Comparison of ENCODE assay signal across 15 mouse cellular contexts in the genomic region with DNA sequence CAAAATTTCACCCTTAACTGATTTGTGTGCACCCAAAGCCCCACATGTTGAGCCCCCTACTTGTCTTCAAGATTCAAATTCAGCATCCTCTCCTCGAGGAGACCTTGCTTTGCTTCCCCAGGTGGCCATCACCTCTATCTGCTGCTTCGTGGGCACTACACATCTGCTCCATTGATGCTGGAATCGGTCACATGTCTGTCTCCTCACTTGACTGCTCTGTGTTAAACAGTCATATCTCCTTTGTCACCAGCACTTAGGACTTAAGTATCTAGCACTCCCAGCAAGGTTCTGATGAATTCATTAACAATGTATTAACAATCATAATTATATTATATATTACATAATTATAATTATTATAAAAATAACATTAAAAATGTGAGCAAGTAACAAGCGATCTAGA.
DNase-seq lines count a peak whose midpoint lies in the region; ATAC-seq and TF ChIP-seq lines count a peak whose summit lies in the region.
"Had no signal": no experiment of that assay in that cellular context is flagged by ENCODE, and none has a peak within 500 bp of the region (broad histone marks: within the 10 kb centered on the region; RNA-seq: fewer than 3 reads in every experiment).

No protein-coding gene starts in this region.

- no peak overlapping the region for H3K27ac ChIP-seq in forebrain, embryonic 14.5 days (ENCODE audit: low read depth, low read length)
- no peak overlapping the region for H3K27ac ChIP-seq in forebrain, embryonic 12.5 days
- peak overlapping the region; percentile 3; the same call in 1 of the 2 replicates for H3K27ac ChIP-seq in forebrain, embryonic 16.5 days (ENCODE audit: low read length)
- H3K27ac ChIP-seq in forebrain, embryonic 11.5 days (ENCODE audit: low read depth, low read length): no peak overlapping the region
- H3K27ac ChIP-seq: embryonic facial prominence, embryonic 10.5 days; embryonic facial prominence, embryonic 12.5 days had no signal

- H3K4me3 ChIP-seq in forebrain, embryonic 14.5 days (ENCODE audit: low read depth, low read length): no peak overlapping the region
- H3K4me3 ChIP-seq in forebrain, embryonic 12.5 days (replicated peaks): no peak overlapping the region
- no peak overlapping the region for H3K4me3 ChIP-seq in forebrain, embryonic 16.5 days (replicated peaks; ENCODE audit: low read length)
- no peak overlapping the region for H3K4me3 ChIP-seq in forebrain, embryonic 11.5 days (ENCODE audit: low read depth, low read length)
- H3K4me3 ChIP-seq: embryonic facial prominence, embryonic 10.5 days; embryonic facial prominence, embryonic 12.5 days had no signal

- 67% methylated on average over 4 of the region's 4 CpGs for WGBS in forebrain, embryonic 14.5 days
- 69% methylated on average over 4 of the region's 4 CpGs for WGBS in forebrain, embryonic 12.5 days
- WGBS in forebrain, embryonic 16.5 days: 60% methylated on average over 4 of the region's 4 CpGs
- 85% methylated on average over 4 of the region's 4 CpGs for WGBS in forebrain, embryonic 11.5 days

- H3K9me3 ChIP-seq in forebrain, embryonic 14.5 days (replicated peaks; ENCODE audit: control insufficient read depth, low read length): no peaks in the 10 kb centered on the region
- H3K9me3 ChIP-seq in forebrain, embryonic 12.5 days: no peaks in the 10 kb centered on the region
- no peaks in the 10 kb centered on the region for H3K9me3 ChIP-seq in forebrain, embryonic 16.5 days (ENCODE audit: control insufficient read depth, low read length)
- no peaks in the 10 kb centered on the region for H3K9me3 ChIP-seq in forebrain, embryonic 11.5 days (ENCODE audit: control insufficient read depth, low read length)
- H3K9me3 ChIP-seq: embryonic facial prominence, embryonic 10.5 days; embryonic facial prominence, embryonic 12.5 days had no signal

- no peak for TF ChIP-seq CTCF in brain, embryonic 14.5 days (IDR thresholded peaks at IDR 0.05; ENCODE audit: borderline replicate concordance, extremely low read depth, insufficient read depth, insufficient read length)

- DNase-seq in forebrain, embryonic 14.5 days (ENCODE audit: low spot score): no peak
- no peak for DNase-seq in forebrain, embryonic 11.5 days (ENCODE audit: low spot score)
- peak; percentile 13 for DNase-seq in brain, embryonic 14.5 days (ENCODE audit: low read depth)
- DNase-seq in right cerebral cortex, postnatal 10 days (ENCODE audit: low spot score in 2 of 2): no peak
- DNase-seq: adrenal gland, adult 2 months; adrenal gland, postnatal 10 days; adrenal gland, postnatal 25 days; cerebellum, adult 11-12 months; cerebellum, adult 2 months; cerebellum, adult 9-10 months; cerebellum, postnatal 25 days had no signal

- H3K36me3 ChIP-seq in forebrain, embryonic 14.5 days (ENCODE audit: control insufficient read depth, insufficient read depth, low read length): no peaks in the 10 kb centered on the region
- H3K36me3 ChIP-seq in forebrain, embryonic 12.5 days (replicated peaks): no peaks in the 10 kb centered on the region
- no peaks in the 10 kb centered on the region for H3K36me3 ChIP-seq in forebrain, embryonic 16.5 days (ENCODE audit: control insufficient read depth, insufficient read depth)
- no peaks in the 10 kb centered on the region for H3K36me3 ChIP-seq in forebrain, embryonic 11.5 days (ENCODE audit: control insufficient read depth, insufficient read depth, low read length)
- H3K36me3 ChIP-seq: embryonic facial prominence, embryonic 10.5 days; embryonic facial prominence, embryonic 12.5 days had no signal

- no peak overlapping the region for H3K9ac ChIP-seq in forebrain, embryonic 14.5 days (ENCODE audit: low read length)
- H3K9ac ChIP-seq in forebrain, embryonic 12.5 days: no peak overlapping the region
- no peak overlapping the region for H3K9ac ChIP-seq in forebrain, embryonic 16.5 days (replicated peaks; ENCODE audit: low read depth, low read length)
- no peak overlapping the region for H3K9ac ChIP-seq in forebrain, embryonic 11.5 days (ENCODE audit: low read length)
- H3K9ac ChIP-seq: embryonic facial prominence, embryonic 12.5 days had no signal

- H3K27me3 ChIP-seq in forebrain, embryonic 14.5 days (replicated peaks; ENCODE audit: control insufficient read depth, insufficient read depth, low read length): no peaks in the 10 kb centered on the region
- H3K27me3 ChIP-seq in forebrain, embryonic 12.5 days: no peaks in the 10 kb centered on the region
- no peaks in the 10 kb centered on the region for H3K27me3 ChIP-seq in forebrain, embryonic 16.5 days (replicated peaks; ENCODE audit: control insufficient read depth, insufficient read depth, low read length)
- H3K27me3 ChIP-seq in forebrain, embryonic 11.5 days (ENCODE audit: control insufficient read depth, insufficient read depth, low read length): no peaks in the 10 kb centered on the region
- H3K27me3 ChIP-seq: embryonic facial prominence, embryonic 12.5 days had no signal

- H3K4me1 ChIP-seq in forebrain, embryonic 14.5 days (ENCODE audit: control insufficient read depth, insufficient read depth, low read length): 0 out of 2 replicates have a peak, but pooled peaks cover 2% of the 10 kb centered on the region
- peaks cover 7% of the 10 kb centered on the region for H3K4me1 ChIP-seq in forebrain, embryonic 12.5 days
- peaks cover 17% of the 10 kb centered on the region for H3K4me1 ChIP-seq in forebrain, embryonic 16.5 days (replicated peaks; ENCODE audit: control insufficient read depth, insufficient read depth, low read length)
- no peaks in the 10 kb centered on the region for H3K4me1 ChIP-seq in forebrain, embryonic 11.5 days (replicated peaks; ENCODE audit: control insufficient read depth, insufficient read depth, low read length)

- ATAC-seq in forebrain, embryonic 14.5 days: 0 out of 2 replicates have a peak, but pooled peaks have one; percentile 50
- ATAC-seq in forebrain, embryonic 12.5 days (ENCODE audit: low FRiP score): no peak
- no peak for ATAC-seq in forebrain, embryonic 16.5 days
- ATAC-seq in forebrain, embryonic 11.5 days (replicated peaks; ENCODE audit: low FRiP score): no peak

- TF ChIP-seq POLR2A in brain, embryonic 14.5 days (IDR thresholded peaks at IDR 0.05; ENCODE audit: borderline replicate concordance, extremely low read depth, insufficient read depth, insufficient read length, poor library complexity, severe bottlenecking): no peak

- no peak overlapping the region for H3K4me2 ChIP-seq in forebrain, embryonic 14.5 days (ENCODE audit: low read length)
- no peak overlapping the region for H3K4me2 ChIP-seq in forebrain, embryonic 12.5 days
- H3K4me2 ChIP-seq in forebrain, embryonic 16.5 days (ENCODE audit: low read length): no peak overlapping the region
- H3K4me2 ChIP-seq in forebrain, embryonic 11.5 days (ENCODE audit: low read depth, low read length, severe bottlenecking): no peak overlapping the region
- H3K4me2 ChIP-seq: embryonic facial prominence, embryonic 12.5 days had no signal
